Mouse (Mus musculus): ENCODE measurements around the gene Tmem191c. TPM values are rescaled to one million over a fixed set of nuclear protein-coding genes. Genes with fewer than 3 reads are reported as not detected.

Tmem191c gene
- polyA plus RNA-seq, 1 experiment from 2014 or later: 12.7 TPM

DNA sequence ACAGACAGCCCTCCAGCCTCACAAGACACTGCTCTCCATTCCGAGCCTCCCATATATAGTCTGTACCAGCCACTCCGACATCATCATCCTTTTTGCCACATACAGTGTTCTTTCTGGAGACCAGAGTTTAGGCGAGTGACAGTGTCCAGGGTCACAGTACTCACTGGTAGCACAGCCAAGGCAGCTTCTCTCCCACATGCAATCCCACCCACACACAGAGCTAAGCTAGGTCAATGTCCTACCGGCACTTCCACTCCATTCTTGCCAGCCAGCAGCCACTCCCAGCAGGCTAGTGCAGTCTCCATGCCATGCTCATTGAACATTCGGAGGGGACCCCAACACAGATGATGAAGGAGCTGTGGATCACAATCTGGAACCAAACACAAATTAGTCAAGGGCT, 31.6 kb downstream of the Tmem191c start:
- Histone ChIP-seq H3K9ac (no peak overlapping the region), H3K36me3 (peaks cover 7% of the 10 kb centered on the region), H3K9me3 (no peaks in the 10 kb centered on the region), H3K4me3 (replicated peaks) (no peak overlapping the region), H3K4me2 (replicated peaks) (no peak overlapping the region), H3K27me3 (replicated peaks) (no peaks in the 10 kb centered on the region), H3K4me1 (replicated peaks) (no peaks in the 10 kb centered on the region), H3K27ac (no peak overlapping the region)
- ATAC-seq: no peak
- WGBS: 94% methylated on average over 5 of the region's 5 CpGs

DNA sequence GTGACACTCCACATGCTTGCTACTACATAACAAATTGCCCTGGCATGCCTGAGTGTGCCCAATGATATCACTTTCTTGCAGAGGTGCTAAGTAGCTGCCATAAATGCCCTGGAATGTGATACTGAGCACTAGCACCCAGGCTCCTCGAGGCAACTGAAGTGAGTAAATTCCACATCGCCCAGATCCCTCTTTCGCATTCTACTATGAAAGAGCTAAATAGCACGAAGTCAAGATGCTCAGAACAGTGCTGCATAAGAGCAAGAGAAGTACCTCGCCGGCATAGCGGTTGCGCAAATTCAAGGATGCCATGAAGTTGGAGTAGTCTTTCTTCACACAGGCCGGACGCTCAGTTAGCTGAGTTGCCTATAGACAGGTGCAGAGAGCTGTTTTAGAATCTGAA, 33.2 kb downstream of the Tmem191c start:
- Histone ChIP-seq H3K9ac (no peak overlapping the region), H3K36me3 (peaks cover 7% of the 10 kb centered on the region)
- WGBS: 91% methylated on average over 10 of the region's 10 CpGs

DNA sequence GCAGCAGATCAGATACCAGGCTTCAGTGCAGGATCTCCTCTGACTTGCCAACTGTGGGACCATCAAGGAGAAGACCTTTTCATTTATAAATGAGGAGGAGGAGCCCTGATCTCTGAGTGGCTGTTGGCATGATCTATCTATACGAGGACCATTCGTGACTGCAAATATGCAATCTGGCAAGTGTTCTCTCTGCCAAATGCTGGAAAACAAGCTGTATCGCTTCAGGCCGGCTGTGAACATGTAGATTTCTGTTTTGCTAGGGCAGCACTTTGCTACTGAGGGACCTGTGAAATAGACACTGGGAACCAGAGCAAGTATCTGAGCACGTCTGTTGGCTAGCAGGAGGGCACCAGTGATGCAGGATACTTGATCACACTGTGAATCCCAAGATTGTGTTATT, 36.7 kb downstream of the Tmem191c start:
- Histone ChIP-seq H3K9ac (no peak overlapping the region), H3K36me3 (peaks cover 7% of the 10 kb centered on the region)
- WGBS: 90% methylated on average over 5 of the region's 5 CpGs

More for the DNA sequence above, 33.2 kb downstream of the Tmem191c start:
- H3K4me1 ChIP-seq (replicated peaks): no peaks in the 10 kb centered on the region
- no peaks in the 10 kb centered on the region for H3K27me3 ChIP-seq (replicated peaks)
- H3K27ac ChIP-seq: no peak overlapping the region
- no peak for ATAC-seq
- H3K9me3 ChIP-seq: no peaks in the 10 kb centered on the region
- no peak overlapping the region for H3K4me3 ChIP-seq (replicated peaks)
- H3K4me2 ChIP-seq (replicated peaks): no peak overlapping the region

DNA sequence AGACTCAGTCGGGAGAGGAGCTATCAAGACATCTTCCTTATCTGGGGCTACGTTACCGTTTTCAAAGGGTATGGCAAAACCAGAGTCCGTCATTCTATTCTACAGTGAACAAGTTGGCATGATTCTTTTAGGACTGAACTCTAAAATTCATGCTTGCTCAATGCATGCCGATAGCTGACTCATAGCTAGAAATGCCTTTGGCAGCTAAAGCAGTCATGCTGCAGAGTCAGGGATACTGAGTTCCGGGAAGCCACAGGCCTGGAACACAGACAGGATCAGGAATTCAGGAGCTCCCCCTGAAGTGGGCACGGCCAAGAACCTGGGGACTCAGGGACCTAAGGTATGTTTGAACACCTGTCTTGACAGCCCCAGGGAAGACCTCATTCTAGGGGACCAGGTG, 40.7 kb downstream of the Tmem191c start:
- Histone ChIP-seq H3K9me3 (no peaks in the 10 kb centered on the region), H3K4me2 (replicated peaks) (no peak overlapping the region), H3K27me3 (replicated peaks) (no peaks in the 10 kb centered on the region), H3K27ac (no peak overlapping the region), H3K9ac (no peak overlapping the region), H3K36me3 (peaks cover 6% of the 10 kb centered on the region), H3K4me3 (replicated peaks) (no peak overlapping the region), H3K4me1 (replicated peaks) (no peaks in the 10 kb centered on the region)
- 90% methylated on average over 7 of the region's 7 CpGs for WGBS
- no peak for ATAC-seq

More for the DNA sequence above, 36.7 kb downstream of the Tmem191c start:
- H3K9me3 ChIP-seq: no peaks in the 10 kb centered on the region
- H3K4me2 ChIP-seq (replicated peaks): no peak overlapping the region
- ATAC-seq: no peak
- H3K27ac ChIP-seq: no peak overlapping the region
- H3K4me1 ChIP-seq (replicated peaks): no peaks in the 10 kb centered on the region
- no peaks in the 10 kb centered on the region for H3K27me3 ChIP-seq (replicated peaks)
- H3K4me3 ChIP-seq (replicated peaks): no peak overlapping the region

DNA sequence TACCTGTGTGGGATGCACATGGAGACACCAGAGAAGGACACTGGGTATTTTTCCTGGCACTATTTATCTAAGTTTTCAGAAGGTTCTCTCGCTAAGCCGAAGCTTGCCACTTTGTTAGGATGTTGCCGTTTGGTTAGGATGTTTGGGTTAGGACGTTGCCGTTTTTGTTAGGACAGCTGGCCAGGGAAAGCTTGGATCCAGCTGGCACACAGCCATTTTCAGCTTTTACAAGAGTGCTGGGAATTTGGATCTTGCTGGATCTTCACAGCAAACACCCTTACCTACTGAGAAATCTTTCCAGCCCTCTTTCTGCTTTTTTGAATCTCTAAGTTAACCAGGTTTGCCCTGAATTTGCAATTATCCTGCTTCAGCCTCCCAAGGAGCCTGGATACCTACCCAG, 45.6 kb downstream of the Tmem191c start:
- no peak overlapping the region for H3K4me3 ChIP-seq (replicated peaks)
- H3K36me3 ChIP-seq: peaks cover 3% of the 10 kb centered on the region
- H3K9me3 ChIP-seq: no peaks in the 10 kb centered on the region
- no peaks in the 10 kb centered on the region for H3K4me1 ChIP-seq (replicated peaks)
- H3K27me3 ChIP-seq (replicated peaks): no peaks in the 10 kb centered on the region
- no peak overlapping the region for H3K4me2 ChIP-seq (replicated peaks)
- no peak overlapping the region for H3K27ac ChIP-seq
- 44% methylated on average over 5 of the region's 5 CpGs for WGBS
- no peak overlapping the region for H3K9ac ChIP-seq
- no peak for ATAC-seq

DNA sequence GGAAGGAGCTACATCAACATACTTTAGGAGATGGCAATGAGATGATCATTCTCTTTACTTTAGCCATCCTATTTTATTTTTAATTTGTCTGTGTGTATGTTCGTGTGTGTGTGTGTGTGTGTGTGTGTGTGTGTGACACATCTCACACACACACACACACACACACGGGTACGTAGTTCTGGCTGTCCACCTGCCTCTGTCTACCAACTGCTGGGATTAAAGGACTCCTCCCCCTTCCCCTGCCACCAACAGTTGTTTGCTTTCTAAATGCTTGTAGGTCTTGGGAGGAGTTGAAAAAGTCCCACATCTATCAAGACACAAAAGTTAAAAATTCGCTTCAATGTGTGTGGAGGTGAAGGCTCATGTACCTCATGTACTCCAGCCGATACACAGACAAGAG, 48.9 kb downstream of the Tmem191c start:
- no peak overlapping the region for H3K27ac ChIP-seq
- no peaks in the 10 kb centered on the region for H3K4me1 ChIP-seq (replicated peaks)
- no peak for ATAC-seq
- no peaks in the 10 kb centered on the region for H3K36me3 ChIP-seq
- no peak overlapping the region for H3K4me3 ChIP-seq (replicated peaks)
- no peak overlapping the region for H3K9ac ChIP-seq
- no peak overlapping the region for H3K4me2 ChIP-seq (replicated peaks)
- WGBS: 90% methylated on average over 5 of the region's 5 CpGs
- H3K27me3 ChIP-seq (replicated peaks): no peaks in the 10 kb centered on the region
- no peaks in the 10 kb centered on the region for H3K9me3 ChIP-seq

DNA sequence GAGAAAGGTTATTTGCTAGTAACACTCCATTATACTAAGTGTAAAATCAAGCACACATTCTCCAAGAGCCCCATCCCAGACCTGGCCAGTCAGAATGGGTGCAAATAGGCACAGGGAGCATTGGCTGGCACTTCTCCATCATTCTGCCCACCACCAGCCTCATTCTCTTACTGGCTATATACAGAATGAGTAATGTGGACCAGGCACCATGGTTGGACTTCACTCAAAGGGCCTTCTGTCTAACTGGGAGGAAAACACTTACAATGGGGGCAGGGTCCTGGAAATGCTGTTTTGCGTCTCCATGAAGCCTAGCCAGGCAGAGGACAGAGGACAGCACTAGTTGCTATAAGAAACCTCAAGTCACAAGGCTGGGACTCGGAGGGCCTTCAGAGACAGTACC, 50.2 kb downstream of the Tmem191c start:
- Histone ChIP-seq H3K27me3 (replicated peaks) (no peaks in the 10 kb centered on the region), H3K4me2 (replicated peaks) (no peak overlapping the region), H3K9me3 (no peaks in the 10 kb centered on the region), H3K36me3 (no peaks in the 10 kb centered on the region), H3K4me1 (replicated peaks) (no peaks in the 10 kb centered on the region), H3K27ac (no peak overlapping the region), H3K9ac (no peak overlapping the region), H3K4me3 (replicated peaks) (no peak overlapping the region)
- WGBS: 80% methylated on average over 2 of the region's 2 CpGs
- no peak for ATAC-seq

DNA sequence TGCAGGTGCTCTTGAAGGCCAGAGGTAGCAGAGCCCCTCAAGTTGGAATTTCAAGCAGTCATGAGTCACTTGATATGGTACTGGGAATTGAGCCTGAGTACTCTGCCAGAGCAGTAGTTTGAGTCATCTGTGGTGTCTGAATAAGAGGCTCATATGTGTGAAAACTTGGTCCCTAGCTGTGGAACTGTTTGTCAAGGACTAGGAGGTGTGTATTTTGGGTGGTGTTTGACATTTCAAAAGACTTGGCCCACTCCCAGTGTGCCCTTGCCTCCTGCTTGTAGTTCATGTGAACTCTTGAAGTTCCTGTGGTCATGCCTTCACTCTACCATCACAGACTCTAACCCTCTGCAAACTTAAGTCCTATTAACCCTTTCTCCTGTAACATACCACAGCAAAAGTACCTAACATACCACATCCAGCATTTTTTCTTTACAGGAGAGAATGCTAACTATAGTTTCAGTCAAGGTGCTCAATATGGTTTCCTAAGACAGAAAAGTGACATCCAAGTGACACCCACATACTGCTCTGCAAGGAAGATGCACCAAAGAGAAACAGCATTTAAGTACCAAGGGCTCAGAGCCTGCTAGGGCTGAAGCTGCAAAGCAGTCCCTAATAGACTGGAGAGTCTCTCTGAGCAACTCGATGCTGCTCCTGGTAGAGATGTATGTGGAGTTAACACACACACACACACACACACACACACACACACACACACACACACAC, 54.1 kb downstream of the Tmem191c start:
- H3K4me1 ChIP-seq (replicated peaks): no peaks in the 10 kb centered on the region
- no peaks in the 10 kb centered on the region for H3K9me3 ChIP-seq

DNA sequence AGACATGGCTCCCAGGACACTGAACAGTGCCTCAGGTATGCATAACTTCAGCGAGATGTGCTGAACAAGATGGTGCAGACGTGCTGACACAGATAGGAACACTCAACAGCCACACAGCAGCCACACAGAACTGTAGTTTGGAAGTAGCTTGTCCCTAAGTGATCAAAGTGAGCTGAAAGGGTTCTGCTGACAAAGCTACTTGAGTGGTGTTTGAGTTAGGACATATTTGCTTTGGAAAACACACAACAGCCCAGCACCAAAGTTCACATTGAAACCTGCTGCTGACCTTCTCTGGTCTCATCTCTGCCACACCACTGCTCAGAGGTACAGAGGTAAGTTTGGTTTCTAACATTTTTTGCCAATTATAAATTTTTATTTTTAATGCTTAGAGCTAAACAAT, 55.2 kb downstream of the Tmem191c start, which contains the start of gene Serpind1:
Gene Serpind1 (plus strand): TSS at position 256 of the 400 bp plus-strand sequence.
- WGBS: 67% methylated on average over 2 of the region's 2 CpGs
- no peaks in the 10 kb centered on the region for H3K36me3 ChIP-seq
- H3K4me1 ChIP-seq (replicated peaks): no peaks in the 10 kb centered on the region
- H3K9ac ChIP-seq: no peak within 1 kb of the TSS
- ATAC-seq: no peak
- H3K27ac ChIP-seq: no peak within 1 kb of the TSS
- no peak within 1 kb of the TSS for H3K4me3 ChIP-seq (replicated peaks)
- H3K4me2 ChIP-seq (replicated peaks): no peak within 1 kb of the TSS
- no peaks in the 10 kb centered on the region for H3K27me3 ChIP-seq (replicated peaks)
- no peaks in the 10 kb centered on the region for H3K9me3 ChIP-seq

More for the DNA sequence above, 54.1 kb downstream of the Tmem191c start:
- no peak overlapping the region for H3K9ac ChIP-seq
- H3K4me3 ChIP-seq (replicated peaks): no peak overlapping the region
- no peak overlapping the region for H3K27ac ChIP-seq
- no peaks in the 10 kb centered on the region for H3K27me3 ChIP-seq (replicated peaks)
- H3K4me2 ChIP-seq (replicated peaks): no peak overlapping the region
- 93% methylated on average over 1 of the region's 1 CpGs for WGBS
- no peaks in the 10 kb centered on the region for H3K36me3 ChIP-seq
- no peak for ATAC-seq

DNA sequence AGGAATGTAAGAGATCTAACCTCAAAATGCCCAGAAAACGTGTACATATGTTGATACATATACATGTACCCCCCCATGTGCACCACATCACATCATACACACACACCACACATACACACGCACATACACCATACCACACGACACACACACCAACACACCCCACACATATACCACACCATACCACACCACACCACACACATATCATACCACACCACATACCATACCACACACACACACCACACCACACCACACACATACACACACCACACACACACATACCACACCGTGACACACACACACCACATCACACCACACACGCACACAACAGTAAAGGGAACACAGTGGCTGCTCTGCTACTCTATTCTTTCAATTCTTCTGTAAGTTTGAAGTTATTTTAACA, 56.0 kb downstream of the Tmem191c start:
- Histone ChIP-seq H3K27me3 (replicated peaks) (no peaks in the 10 kb centered on the region), H3K4me1 (replicated peaks) (no peaks in the 10 kb centered on the region), H3K4me2 (replicated peaks) (no peak overlapping the region), H3K4me3 (replicated peaks) (no peak overlapping the region), H3K27ac (no peak overlapping the region), H3K36me3 (no peaks in the 10 kb centered on the region), H3K9me3 (no peaks in the 10 kb centered on the region), H3K9ac (no peak overlapping the region)
- no peak for ATAC-seq
- 88% methylated on average over 5 of the region's 5 CpGs for WGBS

Other genes with a start within 250 kb of the Tmem191c start
- gene Ypel1, start 206.4 kb upstream of the Tmem191c start, polyA plus RNA-seq (2015; fragmentation: Nextera tagmentation; extraction: Ambion mirVana): 13.7 and 17.1 TPM in 2 replicates
- gene Ppil2, start 164.8 kb upstream of the Tmem191c start, polyA plus RNA-seq (2015; fragmentation: Nextera tagmentation; extraction: Ambion mirVana): 121 and 129 TPM in 2 replicates
- gene 2610318N02Rik, start 150.9 kb upstream of the Tmem191c start, polyA plus RNA-seq (2015; fragmentation: Nextera tagmentation; extraction: Ambion mirVana): 34.5 and 39.0 TPM in 2 replicates
- gene Sdf2l1, start 143.7 kb upstream of the Tmem191c start, polyA plus RNA-seq (2015; fragmentation: Nextera tagmentation; extraction: Ambion mirVana): 134 and 192 TPM in 2 replicates
- gene Ydjc, start 131.5 kb upstream of the Tmem191c start, polyA plus RNA-seq (2015; fragmentation: Nextera tagmentation; extraction: Ambion mirVana): 33.5 and 35.1 TPM in 2 replicates
- 1.9 and 2.3 TPM in 2 replicates for gene Ccdc116, start 128.8 kb upstream of the Tmem191c start, polyA plus RNA-seq (2015; fragmentation: Nextera tagmentation; extraction: Ambion mirVana)
- 352 and 386 TPM in 2 replicates for gene Ube2l3, start 73.4 kb upstream of the Tmem191c start, polyA plus RNA-seq (2015; fragmentation: Nextera tagmentation; extraction: Ambion mirVana)
- 0.57 and 0.67 TPM in 2 replicates for gene Rimbp3, start 67.5 kb upstream of the Tmem191c start, polyA plus RNA-seq (2015; fragmentation: Nextera tagmentation; extraction: Ambion mirVana)
- gene Hic2, start 42.5 kb upstream of the Tmem191c start, polyA plus RNA-seq (2015; fragmentation: Nextera tagmentation; extraction: Ambion mirVana): 5.8 and 6.0 TPM in 2 replicates
- gene Serpind1, start 55.3 kb downstream of the Tmem191c start, polyA plus RNA-seq (2015; fragmentation: Nextera tagmentation; extraction: Ambion mirVana): 3.1 and 4.2 TPM in 2 replicates
- 13.5 and 14.4 TPM in 2 replicates for gene Snap29, start 129.9 kb downstream of the Tmem191c start, polyA plus RNA-seq (2015; fragmentation: Nextera tagmentation; extraction: Ambion mirVana)
- 25.9 and 30.1 TPM in 2 replicates for gene Pi4ka, start 130.2 kb downstream of the Tmem191c start, polyA plus RNA-seq (2015; fragmentation: Nextera tagmentation; extraction: Ambion mirVana)
- gene Crkl, start 175.9 kb downstream of the Tmem191c start, polyA plus RNA-seq (2015; fragmentation: Nextera tagmentation; extraction: Ambion mirVana): 53.3 and 57.8 TPM in 2 replicates
- gene Aifm3, start 213.5 kb downstream of the Tmem191c start, polyA plus RNA-seq (2015; fragmentation: Nextera tagmentation; extraction: Ambion mirVana): 5.4 and 6.1 TPM in 2 replicates
- gene Lztr1, start 232.6 kb downstream of the Tmem191c start, polyA plus RNA-seq (2015; fragmentation: Nextera tagmentation; extraction: Ambion mirVana): 72.7 and 82.6 TPM in 2 replicates